Mouse (Mus musculus) brain, adult 2 months (tissue): ENCODE results near the gene Tle2.

Source experiments
- DNase-seq: peaks from one replicate; pipeline ENCODE4 v3.0.0; 2011; ENCODE audit warnings: low read depth, low spot score

Gene Tle2

DNA sequence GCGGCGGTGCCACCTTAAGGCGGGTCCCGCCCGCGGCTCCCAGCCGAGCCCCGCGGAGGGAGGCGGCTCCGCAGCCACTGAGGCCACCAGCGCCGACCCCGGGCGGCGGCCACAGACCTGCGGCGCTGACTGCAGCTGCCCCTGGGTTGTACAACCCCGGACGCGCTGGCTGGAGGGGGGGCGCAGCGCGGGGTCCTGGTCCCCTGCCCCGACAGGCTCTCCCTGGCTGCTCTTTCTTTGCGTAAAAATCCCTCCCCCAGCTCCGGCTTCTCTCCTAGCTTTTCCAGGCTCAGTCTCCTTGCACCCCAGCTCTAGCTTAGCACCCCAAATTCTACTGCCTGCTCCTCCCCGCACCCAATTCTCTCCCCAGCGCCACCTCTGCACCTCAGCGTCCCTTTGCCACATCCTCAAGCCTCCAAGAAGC lies 859 bp downstream of the Tle2 start:
- DNase-seq, result peak; percentile 63

GRCm38 (mm10) chr10:81575695-81576094 lies 1.3 kb downstream of the Tle2 start:
- no peak for DNase-seq

- peak; percentile 64 for DNase-seq
Observed at GRCm38 (mm10) chr10:81579967-81580366, 5.6 kb downstream of the Tle2 start.

DNA sequence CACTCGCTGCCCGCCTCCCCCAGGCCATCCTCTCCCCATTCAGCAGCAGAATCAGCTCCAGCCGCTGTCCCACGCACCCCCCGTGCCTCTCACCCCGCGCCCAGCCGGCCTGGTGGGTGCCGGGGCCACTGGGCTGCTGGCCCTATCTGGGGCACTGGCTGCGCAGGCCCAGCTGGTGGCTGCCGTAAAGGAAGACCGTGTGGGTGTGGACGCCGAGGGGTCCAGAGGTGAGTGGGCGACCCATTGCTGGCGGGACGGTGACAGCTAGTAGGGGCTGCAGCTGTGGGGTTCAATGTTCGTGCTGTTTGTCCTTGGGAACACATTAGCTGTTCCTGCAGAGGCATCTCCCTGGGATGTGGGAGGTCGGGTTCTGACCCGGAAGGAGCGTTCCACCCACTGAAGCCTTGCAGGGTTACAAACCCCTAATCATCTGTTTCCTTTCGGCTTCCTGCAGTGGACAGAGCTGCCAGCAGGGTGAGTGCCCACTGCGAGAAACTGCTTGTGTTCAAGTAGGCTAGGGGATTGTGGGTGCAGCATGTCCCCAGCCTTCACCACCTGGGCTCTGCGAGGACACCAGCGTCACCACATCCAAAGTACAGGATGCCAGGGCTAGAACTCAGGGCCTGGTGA lies 6.2 kb downstream of the Tle2 start:
- no peak for DNase-seq

DNA sequence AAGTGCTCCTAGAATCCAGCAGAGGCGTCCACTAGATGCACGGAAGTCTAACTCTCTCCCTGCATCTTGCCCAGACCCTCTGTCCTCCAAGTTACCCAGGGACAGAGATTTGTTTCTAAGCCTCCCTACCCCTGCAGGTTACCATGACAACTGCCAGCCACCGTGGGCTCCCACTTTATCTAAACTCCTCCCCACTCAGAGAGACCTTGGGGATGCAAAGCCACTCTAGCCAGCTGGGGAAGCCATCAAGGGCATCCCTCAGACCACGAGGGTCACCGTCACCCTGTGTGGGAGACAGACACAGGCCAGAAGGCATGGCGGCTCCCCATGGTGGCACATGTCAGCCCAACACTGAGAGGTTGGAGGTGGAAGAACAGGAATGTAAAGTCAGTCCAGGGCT lies 9.0 kb downstream of the Tle2 start:
- no peak for DNase-seq

GRCm38 (mm10) chr10:81588739-81589138 lies 14.4 kb downstream of the Tle2 start:
- no peak for DNase-seq

DNA sequence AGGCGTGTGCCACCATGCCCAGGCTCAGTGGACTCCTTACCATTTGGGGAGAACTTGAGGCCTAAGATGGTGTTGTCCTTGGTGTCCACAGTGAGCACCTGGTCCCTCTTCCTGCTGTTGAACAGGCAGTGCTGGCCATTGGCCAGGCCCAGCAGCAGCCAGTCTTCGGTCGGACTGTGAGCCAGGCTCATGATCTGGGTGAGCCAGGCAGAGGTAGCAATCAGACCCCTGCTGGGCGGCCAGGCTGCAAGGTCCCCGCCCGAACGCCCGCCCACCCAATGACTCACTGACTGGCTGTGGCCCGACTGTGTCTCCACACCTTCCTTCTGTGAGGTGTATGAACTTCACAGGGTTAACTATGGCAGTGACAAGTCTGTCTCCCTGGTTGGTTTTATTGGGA lies 17.5 kb downstream of the Tle2 start:
- peak; percentile 53 for DNase-seq

DNA sequence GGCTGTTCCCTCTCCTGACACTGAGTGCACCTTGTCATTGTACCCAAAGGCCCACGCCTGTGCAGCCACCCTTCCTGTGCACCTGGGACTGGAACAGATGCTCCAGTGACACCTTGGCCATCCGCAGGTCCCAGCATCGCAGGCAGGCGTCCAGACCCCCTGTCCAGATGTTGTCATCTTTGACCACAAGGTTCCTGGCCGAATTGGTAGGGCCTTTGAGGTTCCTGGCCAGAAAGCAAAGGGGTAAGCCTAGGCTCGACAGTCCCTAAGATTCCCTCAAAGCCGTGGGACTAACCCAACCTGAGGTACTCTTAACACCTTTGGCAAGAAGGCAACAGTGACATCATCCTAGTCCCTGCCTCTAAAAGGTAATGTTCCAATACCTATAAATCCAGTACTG lies 18.3 kb downstream of the Tle2 start:
- DNase-seq, result no peak

DNA sequence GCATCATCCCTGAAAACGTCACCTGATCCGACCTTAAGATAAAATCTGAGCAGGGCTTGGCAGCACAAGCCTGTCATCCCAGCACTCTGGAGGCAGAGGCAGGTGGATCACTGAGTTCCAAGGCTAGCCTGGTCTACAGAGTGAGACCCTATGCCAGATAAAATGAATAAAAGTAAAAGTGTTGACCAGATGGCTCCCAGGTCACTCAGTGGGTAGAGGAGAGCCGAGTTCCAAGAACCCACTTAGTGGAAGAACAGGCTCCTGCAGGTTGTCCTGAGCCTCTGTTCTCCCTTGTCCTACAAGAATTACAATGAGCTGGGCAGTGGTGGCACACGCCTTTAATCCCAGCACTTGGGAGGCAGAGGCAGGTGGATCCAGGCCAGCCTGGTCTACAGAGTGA lies 18.9 kb downstream of the Tle2 start:
- DNase-seq, result no peak

DNA sequence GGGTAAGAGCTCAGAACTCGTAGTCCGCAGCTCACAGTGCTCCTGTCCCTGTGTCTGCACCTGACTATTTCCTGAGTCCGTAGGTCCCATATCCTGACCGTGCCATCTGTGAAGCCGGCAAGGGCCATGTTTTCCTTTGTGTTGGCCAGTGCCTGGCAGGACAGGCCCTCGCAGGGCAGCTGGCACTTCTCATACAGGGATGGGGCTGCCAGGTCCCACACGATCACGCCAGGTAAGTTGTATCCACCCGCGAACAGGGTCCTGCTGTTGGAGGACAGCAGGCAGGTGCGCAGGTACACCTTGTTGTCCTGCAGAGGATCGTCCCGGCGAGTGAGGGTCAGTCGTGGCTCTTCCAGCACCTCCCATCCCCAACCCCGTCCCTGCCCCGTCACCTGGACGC lies 19.6 kb downstream of the Tle2 start:
- peak; percentile 69 for DNase-seq

DNA sequence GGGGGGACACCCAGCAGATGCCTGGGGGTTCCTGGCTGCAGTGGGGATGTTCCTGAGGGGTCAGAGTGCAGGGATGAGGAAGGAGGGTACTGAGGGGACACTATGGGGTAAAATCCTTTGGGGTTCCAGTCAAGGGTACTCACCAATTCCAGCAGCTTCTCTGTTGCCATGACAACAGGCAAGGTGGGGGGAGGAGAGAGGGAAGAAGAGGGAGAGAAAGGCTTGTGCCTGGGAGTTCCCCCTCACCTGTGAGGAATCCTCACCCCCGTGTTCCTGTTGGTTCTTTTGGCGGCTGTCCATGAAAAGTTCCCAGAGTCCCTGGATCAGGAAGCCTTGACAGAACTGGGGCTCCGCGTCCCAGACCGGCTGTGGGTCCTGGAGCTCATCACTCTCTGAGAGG lies 21.2 kb downstream of the Tle2 start:
- DNase-seq, result peak; percentile 43

GRCm38 (mm10) chr10:81596611-81597010 lies 22.2 kb downstream of the Tle2 start:
- peak; percentile 65 for DNase-seq

DNA sequence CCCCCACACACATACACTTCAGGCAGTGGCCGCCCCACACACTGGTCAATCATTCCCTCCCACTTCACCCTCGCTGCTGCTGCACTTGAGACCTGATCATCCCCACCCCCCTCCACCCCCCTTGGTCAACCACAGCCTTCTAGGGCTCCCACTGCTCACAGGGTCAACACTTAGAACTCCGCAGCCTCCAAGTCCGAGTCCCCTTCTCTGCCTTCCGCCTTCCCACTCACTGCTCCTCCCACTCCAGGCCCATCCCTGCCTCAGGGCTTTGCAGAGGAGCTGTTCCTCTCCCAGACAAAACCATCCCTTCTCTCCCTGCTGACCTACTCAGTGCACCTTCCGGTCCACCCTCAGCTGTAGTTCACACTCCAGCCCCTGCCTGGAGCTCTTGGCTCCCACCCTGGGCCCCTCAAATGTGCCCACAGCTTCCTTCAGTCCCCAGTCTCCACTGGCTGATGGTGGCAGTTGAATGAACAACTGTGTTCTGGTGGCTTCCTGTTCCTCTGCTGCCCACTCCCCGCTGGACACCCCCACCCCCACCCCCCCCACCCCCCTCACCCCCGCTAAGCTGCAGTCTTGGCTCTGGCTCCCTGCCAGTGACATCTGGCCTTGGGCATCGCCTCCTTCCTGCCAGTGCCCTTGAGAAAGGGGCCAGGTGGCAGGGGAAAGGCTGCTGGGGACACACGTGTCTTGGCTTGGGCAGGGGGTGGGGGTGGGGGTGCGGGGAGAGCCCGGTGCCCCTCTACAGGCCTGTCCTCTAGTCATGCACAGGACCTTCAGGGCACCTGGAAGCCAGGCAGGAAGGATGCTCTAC lies 23.0 kb downstream of the Tle2 start:
- peak; percentile 58 for DNase-seq

DNA sequence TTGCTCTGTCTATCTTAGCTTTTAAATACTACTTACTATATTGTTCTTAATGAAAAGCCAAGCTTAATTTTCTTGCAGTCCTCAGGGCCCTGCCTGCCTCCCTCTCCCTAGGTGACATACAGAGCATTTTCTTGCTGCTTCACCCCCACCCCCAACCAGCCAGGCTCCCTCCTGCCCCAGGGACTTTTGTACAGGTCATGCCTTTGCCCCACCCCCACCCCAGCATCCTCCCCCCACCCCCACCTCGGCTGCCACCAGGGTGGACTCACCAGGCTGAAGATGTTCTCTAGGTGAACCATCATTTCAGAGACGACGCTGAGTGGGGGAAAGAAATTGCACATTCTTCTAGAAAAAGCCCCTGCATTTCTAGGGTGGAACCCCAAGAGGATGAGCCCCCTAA lies 24.0 kb downstream of the Tle2 start:
- DNase-seq, result no peak

DNA sequence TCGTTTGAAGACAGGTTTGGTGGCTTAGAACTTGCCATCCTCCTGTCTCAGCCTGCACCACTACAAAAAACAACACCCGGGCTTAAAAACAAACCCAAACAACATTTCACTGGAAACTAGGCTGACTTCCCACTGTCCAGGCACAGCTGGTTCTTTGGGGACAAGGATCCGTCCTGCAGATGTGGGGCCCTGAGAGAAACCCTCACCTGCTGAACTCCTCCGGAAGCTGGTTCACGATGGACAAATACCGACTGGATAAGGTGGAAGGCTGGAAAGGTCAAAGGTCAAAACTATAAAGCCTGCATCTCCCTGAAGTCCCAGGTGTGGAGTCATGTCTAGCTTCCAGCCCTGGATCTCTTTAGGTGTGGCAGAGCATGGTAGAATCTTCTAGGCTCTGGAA lies 24.5 kb downstream of the Tle2 start:
- DNase-seq, result no peak

DNA sequence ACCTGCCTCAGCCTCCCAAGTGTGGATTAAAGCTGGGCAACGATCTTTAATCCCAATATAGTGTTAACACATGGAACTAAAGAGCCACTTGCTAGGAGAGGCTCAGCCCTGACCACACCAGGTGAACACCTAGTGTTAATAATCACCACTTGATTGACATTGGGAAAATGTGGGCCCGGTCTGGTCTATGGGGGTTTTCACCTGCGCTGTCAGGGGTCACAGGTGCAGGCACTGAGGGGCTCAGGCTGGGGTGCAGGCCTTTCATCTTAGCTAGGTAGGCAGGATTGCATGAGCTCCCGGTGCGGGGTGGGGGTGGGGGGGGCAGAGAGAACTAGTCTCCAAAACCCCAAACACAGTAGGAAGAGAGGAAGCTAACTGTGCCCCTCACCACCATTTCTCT lies 25.3 kb downstream of the Tle2 start:
- DNase-seq, result no peak

GRCm38 (mm10) chr10:81600096-81600495 lies 25.7 kb downstream of the Tle2 start:
- no peak for DNase-seq

GRCm38 (mm10) chr10:81600738-81601203 lies 26.4 kb downstream of the Tle2 start, which contains the start of gene Tle6:
Tle6 (minus strand) TSS chr10:81601073.
- DNase-seq, result peak; percentile 97

GRCm38 (mm10) chr10:81601396-81601905 lies 27.1 kb downstream of the Tle2 start:
- no peak for DNase-seq

DNA sequence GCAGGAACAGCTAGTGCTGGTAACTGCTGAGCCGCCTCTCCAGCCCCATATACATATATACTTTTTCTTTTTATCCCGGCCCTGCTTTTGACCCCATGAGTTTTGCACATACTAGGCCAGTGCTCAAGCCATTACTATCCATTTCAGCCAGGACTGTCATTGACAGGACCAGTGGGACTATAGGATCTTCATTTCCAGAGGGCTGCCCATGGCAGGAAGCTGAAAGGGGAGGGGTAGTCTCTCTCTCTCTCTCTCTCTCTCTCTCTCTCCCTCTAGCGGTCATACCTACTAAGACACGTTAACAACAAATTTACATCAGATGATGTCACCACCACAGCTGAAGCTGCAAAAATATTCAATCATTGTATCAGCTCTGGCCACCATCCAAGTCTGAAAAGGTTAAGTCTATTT lies 28.4 kb downstream of the Tle2 start:
- DNase-seq, result peak; percentile 86

- DNase-seq, result no peak
Observed at GRCm38 (mm10) chr10:81604019-81604967, 29.9 kb downstream of the Tle2 start.
